17 mouse cellular contexts compared by ENCODE assay signal in genomic region chr11:70097396-70097795, GRCm38 (mm10). TPM values are rescaled to one million over a fixed set of nuclear protein-coding genes. Genes with fewer than 3 reads are reported as not detected.
DNase-seq lines count a peak whose midpoint lies in the region; TF ChIP-seq lines count a peak whose summit lies in the region.
"Had no signal": no experiment of that assay in that cellular context is flagged by ENCODE, and none has a peak within 500 bp of the region (broad histone marks: within the 10 kb centered on the region; RNA-seq: fewer than 3 reads in every experiment).

No protein-coding gene starts in this region.

- TF ChIP-seq CTCF in E14TG2a.4 (conservative IDR thresholded peaks at IDR 0.05; ENCODE audit: low read length): no peak

- peaks cover 26% of the 10 kb centered on the region for H3K4me1 ChIP-seq in E14TG2a.4 (replicated peaks; ENCODE audit: low read depth, low read length)
- H3K4me1 ChIP-seq: embryonic facial prominence, embryonic 12.5 days; heart, embryonic 13.5 days; hindbrain, embryonic 12.5 days had no signal

- H3K36me3 ChIP-seq in E14TG2a.4 (ENCODE audit: insufficient read depth, low read length): no peaks in the 10 kb centered on the region
- H3K36me3 ChIP-seq: embryonic facial prominence, embryonic 12.5 days; heart, embryonic 13.5 days; hindbrain, embryonic 12.5 days had no signal

- peak overlapping the region; percentile 23; the same call in 1 of the 2 replicates for H3K4me3 ChIP-seq in E14TG2a.4 (replicated peaks; ENCODE audit: low read length)
- H3K4me3 ChIP-seq: embryonic facial prominence, embryonic 12.5 days; heart, embryonic 13.5 days; hindbrain, embryonic 12.5 days had no signal

- peak; percentile 46 for DNase-seq in heart, adult 11 months
- no peak for DNase-seq in heart, adult 8-10 months (ENCODE audit: low spot score)
- peak; percentile 77 for DNase-seq in ZHBTc4 (ENCODE audit: low read depth, low spot score)
- DNase-seq in mesoderm, embryonic 11.5 days (ENCODE audit: low read depth, low spot score): peak; percentile 28
- DNase-seq in right cerebral cortex, postnatal 4 days: no peak
- DNase-seq in spleen, postnatal 4 days (ENCODE audit: low spot score in 2 of 2): no peak
- DNase-seq: adrenal gland, postnatal 10 days; cerebellum, adult 11 months; cerebellum, adult 8-10 months; cerebellum, postnatal 14 days; gastrocnemius, postnatal 10 days; heart, postnatal 36 days had no signal

- H3K9me3 ChIP-seq in E14TG2a.4 (ENCODE audit: low read length): peaks cover 5% of the 10 kb centered on the region; the same call in 1 of the 2 replicates
- H3K9me3 ChIP-seq: hindbrain, embryonic 12.5 days had no signal

- peaks cover 35% of the 10 kb centered on the region for H3K27me3 ChIP-seq in E14TG2a.4 (ENCODE audit: insufficient read depth, low read length)
- H3K27me3 ChIP-seq: embryonic facial prominence, embryonic 12.5 days; hindbrain, embryonic 12.5 days had no signal

RNA-seq across cellular contexts. Expression of gene Asgr2, which starts 5.0 kb away (rescaled TPM):
- under 1 TPM in 1 of 4 experiments, not detected in 3; 0.34 TPM for total RNA-seq in heart, adult 8-10 months (2022)
- total RNA-seq: heart, postnatal 36 days; hindbrain, postnatal 0 days had no signal

RNA-seq across cellular contexts. Expression of gene Mgl2, which starts 32.7 kb away (rescaled TPM):
- 1 to 10 TPM; 2.6 to 4.5 (median 3.2) TPM for total RNA-seq in heart, adult 8-10 months (2022)
- total RNA-seq: hindbrain, postnatal 0 days had no signal

RNA-seq across cellular contexts. Expression of gene Asgr1, which starts 43.5 kb away (rescaled TPM):
- not detected for total RNA-seq in heart, adult 8-10 months (2022)
- total RNA-seq: heart, postnatal 36 days had no signal

RNA-seq across cellular contexts. Expression of gene Clec10a, which starts 58.6 kb away (rescaled TPM):
- 1 to 10 TPM; 1.7 to 4.2 (median 3.2) TPM for total RNA-seq in heart, adult 8-10 months (2022)

Comparison
In these comparisons a context has a peak if more than half of its experiments do, and no peak if none do; other contexts are left out.
1. DNase-seq: peak in heart, adult 11 months (single experiment), ZHBTc4 (single experiment) and mesoderm, embryonic 11.5 days (single experiment); none in heart, adult 8-10 months (single experiment), right cerebral cortex, postnatal 4 days (single experiment) and spleen, postnatal 4 days (0 of 2).